Mouse (Mus musculus) lung, adult 2 months (tissue): ENCODE measurements at regions not wholly inside any gene's neighbourhood (a gene's known extent, or its start where the extent isn't known, plus 50 kb on each side); places are given as distances from the start of the nearest gene placed in this dataset.

Experiments
- CTCF ChIP-seq: fragments of 200-500 bp; IDR thresholded peaks from 2 replicates; pipeline ENCODE4 v1.5.1; 2011; ENCODE audit warnings: mild to moderate bottlenecking, low read length, control low read depth; ENCODE audit not compliant: insufficient read depth
- POLR2A ChIP-seq: fragments of 200-500 bp; IDR thresholded peaks from 2 replicates; pipeline ENCODE4 v1.6.1; 2011; ENCODE audit warnings: low read depth, mild to moderate bottlenecking, control low read depth, low read length, borderline replicate concordance; ENCODE audit errors: extremely low read depth

GRCm38 (mm10) chr1:121052120-121052501 lies 280.3 kb downstream of the Insig2 start:
- TF ChIP-seq CTCF (no peak), POLR2A (no peak)
